Mouse (Mus musculus): ENCODE data around the gene Sema4d. TPM values are rescaled to one million over a fixed set of nuclear protein-coding genes. Genes with fewer than 3 reads are reported as not detected.

Sema4d gene
- polyA plus RNA-seq, 1 experiment from 2014 or later: 3.8 TPM

GRCm38 (mm10) chr13:51723114-51723513 lies 70.4 kb downstream of the Sema4d start:
- no peaks in the 10 kb centered on the region for H3K27me3 ChIP-seq
- H3K36me3 ChIP-seq (replicated peaks): 0 out of 2 replicates have a peak, but pooled peaks cover 17% of the 10 kb centered on the region
- H3K9ac ChIP-seq: no peak overlapping the region
- no peak overlapping the region for H3K4me3 ChIP-seq (replicated peaks)
- H3K4me1 ChIP-seq (replicated peaks): peaks cover 15% of the 10 kb centered on the region
- no peak overlapping the region for H3K27ac ChIP-seq (replicated peaks)
- no peaks in the 10 kb centered on the region for H3K9me3 ChIP-seq (replicated peaks)
- no peak for ATAC-seq (ENCODE audit: insufficient read depth)
- 69% methylated on average over 5 of the region's 5 CpGs for WGBS (ENCODE audit: insufficient replicate concordance)
- no peak overlapping the region for H3K4me2 ChIP-seq

- Histone ChIP-seq H3K4me3 (replicated peaks) (no peak overlapping the region), H3K9ac (no peak overlapping the region), H3K27me3 (no peaks in the 10 kb centered on the region), H3K27ac (replicated peaks) (no peak overlapping the region), H3K36me3 (replicated peaks) (0 out of 2 replicates have a peak, but pooled peaks cover 17% of the 10 kb centered on the region), H3K4me2 (no peak overlapping the region), H3K4me1 (replicated peaks) (no peaks in the 10 kb centered on the region), H3K9me3 (replicated peaks) (no peaks in the 10 kb centered on the region)
- WGBS (ENCODE audit: insufficient replicate concordance): 70% methylated on average over 4 of the region's 4 CpGs
- ATAC-seq (ENCODE audit: insufficient read depth): no peak
Measured at GRCm38 (mm10) chr13:51720556-51720955, 73.0 kb downstream of the Sema4d start.

GRCm38 (mm10) chr13:51719256-51719655 lies 74.3 kb downstream of the Sema4d start:
- Histone ChIP-seq H3K4me1 (replicated peaks) (no peaks in the 10 kb centered on the region), H3K27ac (replicated peaks) (no peak overlapping the region), H3K4me2 (no peak overlapping the region), H3K9me3 (replicated peaks) (no peaks in the 10 kb centered on the region), H3K4me3 (replicated peaks) (no peak overlapping the region), H3K9ac (no peak overlapping the region), H3K36me3 (replicated peaks) (0 out of 2 replicates have a peak, but pooled peaks cover 17% of the 10 kb centered on the region), H3K27me3 (no peaks in the 10 kb centered on the region)
- no peak for ATAC-seq (ENCODE audit: insufficient read depth)
- WGBS (ENCODE audit: insufficient replicate concordance): 71% methylated on average over 3 of the region's 3 CpGs

GRCm38 (mm10) chr13:51716350-51717263 lies 76.9 kb downstream of the Sema4d start:
- no peak overlapping the region for H3K9ac ChIP-seq
- ATAC-seq (ENCODE audit: insufficient read depth): peak; percentile 34; the same call in 1 of the 2 replicates
- H3K4me3 ChIP-seq (replicated peaks): no peak overlapping the region
- H3K27me3 ChIP-seq: no peaks in the 10 kb centered on the region
- H3K4me2 ChIP-seq: no peak overlapping the region
- no peak overlapping the region for H3K27ac ChIP-seq (replicated peaks)
- 49% methylated on average over 8 of the region's 8 CpGs for WGBS (ENCODE audit: insufficient replicate concordance)
- H3K36me3 ChIP-seq (replicated peaks): peaks cover 26% of the 10 kb centered on the region; the same call in 1 of the 2 replicates
- H3K4me1 ChIP-seq (replicated peaks): no peaks in the 10 kb centered on the region
- H3K9me3 ChIP-seq (replicated peaks): no peaks in the 10 kb centered on the region

- H3K36me3 ChIP-seq (replicated peaks): peaks cover 16% of the 10 kb centered on the region; the same call in 1 of the 2 replicates
- no peak overlapping the region for H3K27ac ChIP-seq (replicated peaks)
- no peaks in the 10 kb centered on the region for H3K27me3 ChIP-seq
- no peak for ATAC-seq (ENCODE audit: insufficient read depth)
- H3K9me3 ChIP-seq (replicated peaks): no peaks in the 10 kb centered on the region
- H3K4me2 ChIP-seq: no peak overlapping the region
- H3K4me3 ChIP-seq (replicated peaks): no peak overlapping the region
- H3K4me1 ChIP-seq (replicated peaks): peaks cover 3% of the 10 kb centered on the region; the same call in 1 of the 2 replicates
- no peak overlapping the region for H3K9ac ChIP-seq
- 84% methylated on average over 8 of the region's 8 CpGs for WGBS (ENCODE audit: insufficient replicate concordance)
Measured at GRCm38 (mm10) chr13:51712022-51712421, 81.5 kb downstream of the Sema4d start.

GRCm38 (mm10) chr13:51710738-51711137 lies 82.8 kb downstream of the Sema4d start:
- Histone ChIP-seq H3K4me2 (no peak overlapping the region), H3K4me3 (replicated peaks) (no peak overlapping the region), H3K36me3 (replicated peaks) (peaks cover 16% of the 10 kb centered on the region; the same call in 1 of the 2 replicates), H3K27me3 (no peaks in the 10 kb centered on the region), H3K9me3 (replicated peaks) (no peaks in the 10 kb centered on the region), H3K9ac (no peak overlapping the region), H3K27ac (replicated peaks) (no peak overlapping the region), H3K4me1 (replicated peaks) (peaks cover 16% of the 10 kb centered on the region)
- peak; percentile 34; the same call in 1 of the 2 replicates for ATAC-seq (ENCODE audit: insufficient read depth)
- 55% methylated on average over 7 of the region's 7 CpGs for WGBS (ENCODE audit: insufficient replicate concordance)

GRCm38 (mm10) chr13:51705882-51706854 lies 87.4 kb downstream of the Sema4d start:
- 72% methylated on average over 22 of the region's 22 CpGs for WGBS (ENCODE audit: insufficient replicate concordance)
- Histone ChIP-seq H3K36me3 (replicated peaks) (peaks cover 21% of the 10 kb centered on the region; the same call in 1 of the 2 replicates), H3K9me3 (replicated peaks) (no peaks in the 10 kb centered on the region), H3K4me2 (no peak overlapping the region), H3K4me1 (replicated peaks) (peaks cover 16% of the 10 kb centered on the region), H3K9ac (no peak overlapping the region), H3K27me3 (no peaks in the 10 kb centered on the region), H3K27ac (replicated peaks) (no peak overlapping the region), H3K4me3 (replicated peaks) (no peak overlapping the region)
- 0 out of 2 replicates have a peak, but pooled peaks have one; percentile 35 for ATAC-seq (ENCODE audit: insufficient read depth)

GRCm38 (mm10) chr13:51703893-51704292 lies 89.7 kb downstream of the Sema4d start:
- Histone ChIP-seq H3K27ac (replicated peaks) (no peak overlapping the region), H3K9me3 (replicated peaks) (no peaks in the 10 kb centered on the region), H3K27me3 (no peaks in the 10 kb centered on the region), H3K36me3 (replicated peaks) (peaks cover 13% of the 10 kb centered on the region; the same call in 1 of the 2 replicates), H3K9ac (no peak overlapping the region), H3K4me1 (replicated peaks) (peaks cover 18% of the 10 kb centered on the region), H3K4me3 (replicated peaks) (no peak overlapping the region), H3K4me2 (no peak overlapping the region)
- no peak for ATAC-seq (ENCODE audit: insufficient read depth)
- 67% methylated on average over 5 of the region's 5 CpGs for WGBS (ENCODE audit: insufficient replicate concordance)

- WGBS (ENCODE audit: insufficient replicate concordance): 16% methylated on average over 3 of the region's 3 CpGs
- peak; percentile 50 for ATAC-seq (ENCODE audit: insufficient read depth)
- H3K4me3 ChIP-seq (replicated peaks): no peak overlapping the region
- no peaks in the 10 kb centered on the region for H3K9me3 ChIP-seq (replicated peaks)
- peak overlapping the region; percentile 25; the same call in 1 of the 2 replicates for H3K9ac ChIP-seq
- H3K27me3 ChIP-seq: no peaks in the 10 kb centered on the region
- peak overlapping the region; percentile 53 for H3K27ac ChIP-seq (replicated peaks)
- peak overlapping the region; percentile 27 for H3K4me2 ChIP-seq
- peaks cover 29% of the 10 kb centered on the region for H3K4me1 ChIP-seq (replicated peaks)
- peaks cover 9% of the 10 kb centered on the region; the same call in 1 of the 2 replicates for H3K36me3 ChIP-seq (replicated peaks)
Measured at GRCm38 (mm10) chr13:51698318-51698717, 95.2 kb downstream of the Sema4d start.

- peak overlapping the region; percentile 25; the same call in 1 of the 2 replicates for H3K9ac ChIP-seq
- H3K4me3 ChIP-seq (replicated peaks): no peak overlapping the region
- H3K4me2 ChIP-seq: peak overlapping the region; percentile 27
- H3K9me3 ChIP-seq (replicated peaks): no peaks in the 10 kb centered on the region
- H3K36me3 ChIP-seq (replicated peaks): peaks cover 5% of the 10 kb centered on the region; the same call in 1 of the 2 replicates
- peaks cover 29% of the 10 kb centered on the region for H3K4me1 ChIP-seq (replicated peaks)
- no peaks in the 10 kb centered on the region for H3K27me3 ChIP-seq
- peak overlapping the region; percentile 53 for H3K27ac ChIP-seq (replicated peaks)
- ATAC-seq (ENCODE audit: insufficient read depth): peak; percentile 49; the same call in 1 of the 2 replicates
- WGBS (ENCODE audit: insufficient replicate concordance): 45% methylated on average over 4 of the region's 4 CpGs
Measured at GRCm38 (mm10) chr13:51697897-51698296, 95.7 kb downstream of the Sema4d start.
